Mouse (Mus musculus): Measurements from ENCODE around the gene Tmem135. TPM values are rescaled to one million over a fixed set of nuclear protein-coding genes. Genes with fewer than 3 reads are reported as not detected.

The Tmem135 gene
- polyA plus RNA-seq, 1 experiment from 2014 or later: 21.7 TPM

GRCm38 (mm10) chr7:89365135-89365880 lies 38.7 kb downstream of the Tmem135 start:
- Histone ChIP-seq H3K27ac (ENCODE audit: low read length) (no peak overlapping the region), H3K4me1 (ENCODE audit: insufficient read depth, low read depth, low read length) (no peaks in the 10 kb centered on the region; the same call in 1 of the 2 replicates), H3K9me3 (ENCODE audit: low read length) (no peaks in the 10 kb centered on the region), H3K27me3 (replicated peaks; ENCODE audit: insufficient read depth, low read length) (no peaks in the 10 kb centered on the region), H3K36me3 (ENCODE audit: insufficient read depth, low read length) (no peaks in the 10 kb centered on the region), H3K9ac (replicated peaks; ENCODE audit: low read depth) (no peak overlapping the region), H3K4me2 (replicated peaks; ENCODE audit: low read depth, low read length) (no peak overlapping the region), H3K4me3 (ENCODE audit: low read depth, low read length) (no peak overlapping the region)
- TF ChIP-seq CTCF (IDR thresholded peaks at IDR 0.05) (no peak), EP300 (IDR thresholded peaks at IDR 0.05) (no peak)
- DNase-seq (ENCODE audit: low spot score) (no peak), ATAC-seq (no peak)
- 42% methylated on average over 10 of the region's 10 CpGs for WGBS

GRCm38 (mm10) chr7:89363975-89364374 lies 40.0 kb downstream of the Tmem135 start:
- no peak for ATAC-seq
- H3K36me3 ChIP-seq (ENCODE audit: insufficient read depth, low read length): no peaks in the 10 kb centered on the region
- no peaks in the 10 kb centered on the region for H3K27me3 ChIP-seq (replicated peaks; ENCODE audit: insufficient read depth, low read length)
- H3K4me1 ChIP-seq (ENCODE audit: insufficient read depth, low read depth, low read length): no peaks in the 10 kb centered on the region; the same call in 1 of the 2 replicates
- no peak for TF ChIP-seq CTCF (IDR thresholded peaks at IDR 0.05)
- no peak for TF ChIP-seq EP300 (IDR thresholded peaks at IDR 0.05)
- H3K4me2 ChIP-seq (replicated peaks; ENCODE audit: low read depth, low read length): no peak overlapping the region
- no peak overlapping the region for H3K4me3 ChIP-seq (ENCODE audit: low read depth, low read length)
- H3K27ac ChIP-seq (ENCODE audit: low read length): no peak overlapping the region
- no peaks in the 10 kb centered on the region for H3K9me3 ChIP-seq (ENCODE audit: low read length)
- no peak overlapping the region for H3K9ac ChIP-seq (replicated peaks; ENCODE audit: low read depth)
- no peak for DNase-seq (ENCODE audit: low spot score)
- 80% methylated on average over 5 of the region's 5 CpGs for WGBS

- Histone ChIP-seq H3K4me3 (ENCODE audit: low read depth, low read length) (no peak overlapping the region), H3K4me2 (replicated peaks; ENCODE audit: low read depth, low read length) (no peak overlapping the region), H3K4me1 (ENCODE audit: insufficient read depth, low read depth, low read length) (no peaks in the 10 kb centered on the region), H3K27ac (ENCODE audit: low read length) (no peak overlapping the region), H3K36me3 (ENCODE audit: insufficient read depth, low read length) (no peaks in the 10 kb centered on the region), H3K9me3 (ENCODE audit: low read length) (no peaks in the 10 kb centered on the region), H3K27me3 (replicated peaks; ENCODE audit: insufficient read depth, low read length) (no peaks in the 10 kb centered on the region), H3K9ac (replicated peaks; ENCODE audit: low read depth) (no peak overlapping the region)
- no peak for ATAC-seq
- 52% methylated on average over 4 of the region's 4 CpGs for WGBS
- DNase-seq (ENCODE audit: low spot score): peak; percentile 25
- TF ChIP-seq CTCF (IDR thresholded peaks at IDR 0.05) (no peak), EP300 (IDR thresholded peaks at IDR 0.05) (no peak)
These were observed 47.7 kb downstream of the Tmem135 start for GRCm38 (mm10) chr7:89356307-89356706.

GRCm38 (mm10) chr7:89355519-89356255 lies 48.3 kb downstream of the Tmem135 start:
- no peak overlapping the region for H3K9ac ChIP-seq (replicated peaks; ENCODE audit: low read depth)
- DNase-seq (ENCODE audit: low spot score): no peak
- H3K4me3 ChIP-seq (ENCODE audit: low read depth, low read length): no peak overlapping the region
- ATAC-seq: no peak
- no peaks in the 10 kb centered on the region for H3K4me1 ChIP-seq (ENCODE audit: insufficient read depth, low read depth, low read length)
- H3K27me3 ChIP-seq (replicated peaks; ENCODE audit: insufficient read depth, low read length): no peaks in the 10 kb centered on the region
- H3K4me2 ChIP-seq (replicated peaks; ENCODE audit: low read depth, low read length): no peak overlapping the region
- 57% methylated on average over 8 of the region's 8 CpGs for WGBS
- no peaks in the 10 kb centered on the region for H3K36me3 ChIP-seq (ENCODE audit: insufficient read depth, low read length)
- no peaks in the 10 kb centered on the region for H3K9me3 ChIP-seq (ENCODE audit: low read length)
- TF ChIP-seq EP300 (IDR thresholded peaks at IDR 0.05) (no peak), CTCF (IDR thresholded peaks at IDR 0.05) (no peak)
- no peak overlapping the region for H3K27ac ChIP-seq (ENCODE audit: low read length)

- H3K4me2 ChIP-seq (replicated peaks; ENCODE audit: low read depth, low read length): no peak overlapping the region
- H3K27me3 ChIP-seq (replicated peaks; ENCODE audit: insufficient read depth, low read length): no peaks in the 10 kb centered on the region
- DNase-seq (ENCODE audit: low spot score): peak; percentile 44
- H3K4me1 ChIP-seq (ENCODE audit: insufficient read depth, low read depth, low read length): peaks cover 7% of the 10 kb centered on the region; the same call in 1 of the 2 replicates
- no peak for TF ChIP-seq EP300 (IDR thresholded peaks at IDR 0.05)
- TF ChIP-seq CTCF (IDR thresholded peaks at IDR 0.05): no peak
- ATAC-seq: no peak
- H3K4me3 ChIP-seq (ENCODE audit: low read depth, low read length): no peak overlapping the region
- no peak overlapping the region for H3K9ac ChIP-seq (replicated peaks; ENCODE audit: low read depth)
- H3K9me3 ChIP-seq (ENCODE audit: low read length): no peaks in the 10 kb centered on the region
- H3K27ac ChIP-seq (ENCODE audit: low read length): no peak overlapping the region
- no peaks in the 10 kb centered on the region for H3K36me3 ChIP-seq (ENCODE audit: insufficient read depth, low read length)
These were observed 62.0 kb downstream of the Tmem135 start for GRCm38 (mm10) chr7:89342021-89342420.

- H3K27ac ChIP-seq (ENCODE audit: low read length): no peak overlapping the region
- H3K4me1 ChIP-seq (ENCODE audit: insufficient read depth, low read depth, low read length): peaks cover 7% of the 10 kb centered on the region; the same call in 1 of the 2 replicates
- TF ChIP-seq CTCF (IDR thresholded peaks at IDR 0.05) (no peak), EP300 (IDR thresholded peaks at IDR 0.05) (no peak)
- WGBS: 90% methylated on average over 1 of the region's 1 CpGs
- H3K4me2 ChIP-seq (replicated peaks; ENCODE audit: low read depth, low read length): no peak overlapping the region
- H3K36me3 ChIP-seq (ENCODE audit: insufficient read depth, low read length): no peaks in the 10 kb centered on the region
- H3K27me3 ChIP-seq (replicated peaks; ENCODE audit: insufficient read depth, low read length): no peaks in the 10 kb centered on the region
- DNase-seq (ENCODE audit: low spot score) (no peak), ATAC-seq (no peak)
- no peak overlapping the region for H3K9ac ChIP-seq (replicated peaks; ENCODE audit: low read depth)
- no peak overlapping the region for H3K4me3 ChIP-seq (ENCODE audit: low read depth, low read length)
- no peaks in the 10 kb centered on the region for H3K9me3 ChIP-seq (ENCODE audit: low read length)
These were observed 64.2 kb downstream of the Tmem135 start for GRCm38 (mm10) chr7:89339808-89340207.
